Mouse (Mus musculus) left cerebral cortex, postnatal 36 days (tissue): ENCODE results near the gene Eaf1. TPM values are rescaled to one million over a fixed set of nuclear protein-coding genes. Genes with fewer than 3 reads are reported as not detected.

Experiments
- DNase-seq, 2 experiments: peaks; one replicate each; pipeline ENCODE4 v3.0.0; 2021 to 2022; ENCODE audit warnings: low spot score in 2 of 2, mixed read lengths in 1 of 2
- intact Hi-C: fragments of 180-260 bp; cut with DNase I; formaldehyde crosslinking; loops from one replicate; pipeline ENCODE4 v1.15.1; 2025
- total RNA-seq, 2 experiments: library from RNA; stranded (reverse); gene quantifications; 2 replicates each; pipeline ENCODE4 v1.2.3; 2021

Gene Eaf1
- total RNA-seq, 2 experiments from 2014 or later = 12.4 to 13.8 TPM

DNA sequence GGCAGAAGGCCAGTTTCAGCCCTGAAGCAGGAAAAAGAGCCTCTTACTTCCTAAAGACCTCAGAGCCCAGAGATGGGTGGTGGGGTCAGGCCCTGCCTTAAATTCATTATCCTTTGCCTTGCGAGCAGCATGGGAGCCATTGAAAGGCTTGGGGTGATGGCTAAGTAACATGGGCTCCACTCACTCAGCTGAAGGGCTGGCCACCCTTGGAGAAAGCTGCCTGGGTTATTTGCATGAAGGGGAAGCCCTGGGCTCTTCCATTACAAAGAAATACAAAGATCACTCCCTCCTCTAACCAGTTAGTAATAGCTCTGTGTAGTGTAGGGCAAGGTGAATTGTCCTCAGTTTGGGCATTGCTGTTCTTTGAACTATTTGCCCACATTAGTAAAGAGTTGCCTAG, 5.3 kb downstream of the Eaf1 start:
- no peak for DNase-seq
- intact Hi-C loops = loop anchor here (10.0 kb wide), 1 partner anchor 365 kb away; the partner anchor contains the start of gene Nt5dc2

DNA sequence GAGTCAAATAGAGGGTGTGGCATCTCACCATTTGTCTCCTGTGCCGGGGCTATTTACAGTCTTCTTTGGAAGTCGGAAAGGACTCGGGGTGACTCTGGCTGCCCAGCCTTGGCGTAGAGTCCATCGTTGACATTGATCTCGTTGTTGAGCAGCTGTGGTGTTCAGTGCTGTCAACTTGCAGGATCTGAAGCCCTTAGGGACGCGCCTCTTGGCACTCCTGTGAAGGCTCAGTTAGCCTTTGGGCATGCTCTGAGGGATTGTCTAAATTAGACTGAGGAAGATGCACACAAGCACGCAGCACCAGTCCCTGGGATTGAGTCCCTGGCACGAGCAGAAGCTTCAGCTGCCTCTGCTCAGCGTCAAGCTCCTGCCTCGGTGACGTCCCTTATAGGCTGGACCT, 9.2 kb downstream of the Eaf1 start:
- no peak for DNase-seq
- intact Hi-C loops = no loop called here

DNA sequence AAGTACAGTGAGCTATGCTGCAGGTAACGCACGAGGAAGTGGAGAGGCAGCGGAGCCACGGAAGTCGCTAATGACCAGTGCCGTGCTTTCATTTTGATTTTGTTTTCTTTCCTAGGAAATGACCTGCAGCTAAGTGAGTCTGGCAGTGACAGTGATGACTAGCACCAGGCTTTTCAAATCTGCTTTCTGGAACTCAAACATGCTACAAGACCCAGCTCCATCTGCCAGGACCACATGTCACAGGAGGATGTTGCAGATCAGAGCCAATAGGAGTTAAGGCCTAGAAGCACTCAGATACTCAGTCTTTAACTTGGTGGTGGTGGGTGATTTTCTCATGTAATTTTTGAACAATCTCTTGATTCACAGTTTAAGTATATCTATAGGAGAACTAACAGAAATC, 12.3 kb downstream of the Eaf1 start:
- intact Hi-C loops = no loop called here

DNA sequence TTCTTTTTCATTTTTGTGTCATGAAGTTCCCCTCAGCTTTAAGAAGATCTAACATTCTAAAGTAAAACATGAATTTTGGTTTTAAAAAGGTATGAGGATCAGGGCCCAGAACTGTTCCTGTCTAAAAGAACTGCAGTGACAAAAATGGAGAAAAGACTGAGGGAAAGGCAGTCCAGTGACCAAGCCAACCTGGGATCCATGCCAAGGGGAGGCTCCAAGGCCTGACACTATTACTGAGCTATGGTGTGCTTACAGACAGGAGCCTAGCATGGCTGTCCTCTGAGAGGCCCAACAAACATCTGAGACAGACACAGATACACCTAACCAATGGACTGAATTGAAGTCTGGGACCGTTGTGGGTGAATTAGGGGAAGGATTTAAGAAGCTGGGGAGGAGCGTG, 15.7 kb downstream of the Eaf1 start:
- intact Hi-C loops = no loop called here
- DNase-seq = no peak

More for the DNA sequence above, 12.3 kb downstream of the Eaf1 start:
- DNase-seq = no peak

DNA sequence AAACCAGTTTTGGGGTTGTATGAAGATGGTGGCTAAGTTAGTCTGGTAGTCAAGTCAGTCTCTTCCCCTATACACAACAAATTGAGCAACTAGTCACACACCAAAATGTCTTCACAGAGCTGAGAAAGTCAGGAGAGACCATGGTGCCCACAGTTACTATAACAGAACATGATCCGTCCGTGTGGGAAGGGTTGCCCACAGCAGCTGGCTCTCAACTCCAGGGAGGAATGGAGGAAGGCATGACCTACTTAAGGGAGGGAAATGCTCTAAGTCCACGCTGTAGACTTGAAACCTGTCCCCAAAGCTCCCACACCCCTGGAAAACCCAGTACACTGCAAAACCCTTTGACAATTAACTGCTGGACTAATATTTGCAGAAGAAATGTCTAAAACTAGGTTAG, 16.1 kb downstream of the Eaf1 start:
- no peak for DNase-seq
- intact Hi-C loops = no loop called here

DNA sequence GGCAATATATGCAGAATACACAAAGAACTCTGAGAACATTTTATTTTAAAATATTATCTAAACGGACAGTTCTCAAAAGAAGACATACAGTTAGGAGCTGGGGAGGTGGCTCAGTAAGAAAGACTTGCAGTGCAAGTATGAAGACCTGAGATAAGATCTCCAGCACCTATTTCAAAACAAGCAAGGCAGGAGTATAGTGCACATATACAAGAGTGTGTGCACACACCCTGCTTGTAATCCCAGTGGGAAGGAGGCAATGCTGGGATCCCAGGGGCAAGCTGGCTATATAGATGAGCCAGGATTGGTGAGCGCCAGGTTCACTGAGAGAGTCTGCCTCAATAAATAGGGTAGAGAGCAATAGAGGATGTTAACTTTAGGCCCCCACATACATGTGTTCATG, 21.7 kb downstream of the Eaf1 start:
- intact Hi-C loops = loop anchor here (5.0 kb wide), 1 partner anchor 86 kb away; no protein-coding TSS in a partner anchor
- no peak for DNase-seq

DNA sequence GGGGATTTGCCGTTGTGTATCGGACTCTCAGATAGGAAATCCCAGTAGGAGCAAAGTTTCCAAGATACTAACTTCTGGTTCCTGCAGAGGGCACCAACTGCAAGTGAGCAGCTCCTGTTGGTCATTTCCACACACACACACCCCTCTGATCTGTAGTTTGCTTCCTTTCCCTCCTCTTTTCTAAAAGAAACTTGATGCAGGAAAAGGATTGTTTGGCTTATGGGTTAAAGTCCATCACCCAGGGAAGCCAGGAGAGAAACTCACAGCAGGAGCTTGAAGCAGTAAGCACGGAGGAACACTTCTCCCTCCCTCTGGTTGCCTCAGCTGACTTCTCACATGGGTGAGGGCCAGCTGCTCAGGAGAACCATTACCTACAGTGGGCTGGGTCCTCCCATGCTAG, 25.0 kb downstream of the Eaf1 start:
- no peak for DNase-seq
- intact Hi-C loops = loop anchor here (5.0 kb wide), 1 partner anchor 83 kb away; no protein-coding TSS in a partner anchor

DNA sequence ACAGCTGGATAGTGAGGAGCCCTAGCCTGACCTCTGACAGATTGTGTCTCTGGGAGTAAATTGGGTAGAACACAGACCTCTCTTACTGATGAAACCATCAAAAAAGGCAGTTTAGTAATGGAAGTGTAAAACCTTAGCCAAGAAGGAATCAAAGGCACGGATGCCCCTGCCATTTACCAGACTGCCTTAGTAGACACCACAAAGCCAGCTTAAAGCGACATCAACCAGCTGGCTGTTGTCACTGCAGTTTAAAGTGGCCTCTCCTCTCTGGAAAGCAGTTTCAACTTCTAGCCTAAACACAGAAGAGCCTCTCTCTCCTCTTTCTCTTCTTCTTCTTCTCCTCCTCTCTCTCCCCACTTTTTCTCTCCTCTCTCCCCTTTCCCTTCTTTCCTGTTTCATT, 27.1 kb downstream of the Eaf1 start:
- DNase-seq = no peak
- intact Hi-C loops = loop anchor here (5.0 kb wide), 1 partner anchor 41 kb away; no protein-coding TSS in a partner anchor

DNA sequence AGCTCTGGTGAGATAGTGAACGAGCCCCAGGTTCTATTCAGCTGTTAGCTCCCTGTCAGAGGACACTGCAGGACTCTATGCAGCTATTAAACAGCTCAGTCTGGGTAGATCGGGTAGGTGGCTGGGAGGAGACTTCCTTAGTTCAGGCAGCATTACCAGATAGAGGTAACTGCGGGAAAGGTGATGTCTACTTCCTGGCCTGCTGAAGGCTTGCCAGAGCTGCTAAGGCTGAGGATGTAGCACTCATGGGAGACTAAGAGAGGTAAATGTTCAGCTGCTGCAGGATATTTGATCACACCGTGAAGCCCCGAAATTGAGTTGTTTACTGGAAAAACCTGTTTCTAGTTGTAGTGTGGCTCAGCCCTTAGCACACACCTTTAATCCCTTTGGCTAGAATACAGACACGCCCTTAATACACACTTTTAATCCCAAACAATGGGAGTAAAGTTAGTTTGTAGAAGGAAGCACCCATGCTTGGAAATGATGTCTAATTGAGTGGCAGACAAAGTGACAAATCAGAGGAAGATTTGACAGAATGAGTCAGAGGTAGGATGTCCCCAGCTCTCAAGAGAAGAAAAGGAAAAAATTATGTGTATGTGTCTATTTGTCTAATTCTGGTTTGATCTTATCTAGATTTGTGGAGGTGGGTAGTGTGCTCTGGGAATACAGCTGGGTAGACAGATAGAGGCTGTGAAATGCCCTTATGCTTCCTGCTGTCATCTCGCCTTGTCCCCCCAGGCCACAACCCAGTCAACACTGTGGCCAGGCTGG, 31.0 kb downstream of the Eaf1 start:
- DNase-seq = no peak
- intact Hi-C loops = no loop called here

DNA sequence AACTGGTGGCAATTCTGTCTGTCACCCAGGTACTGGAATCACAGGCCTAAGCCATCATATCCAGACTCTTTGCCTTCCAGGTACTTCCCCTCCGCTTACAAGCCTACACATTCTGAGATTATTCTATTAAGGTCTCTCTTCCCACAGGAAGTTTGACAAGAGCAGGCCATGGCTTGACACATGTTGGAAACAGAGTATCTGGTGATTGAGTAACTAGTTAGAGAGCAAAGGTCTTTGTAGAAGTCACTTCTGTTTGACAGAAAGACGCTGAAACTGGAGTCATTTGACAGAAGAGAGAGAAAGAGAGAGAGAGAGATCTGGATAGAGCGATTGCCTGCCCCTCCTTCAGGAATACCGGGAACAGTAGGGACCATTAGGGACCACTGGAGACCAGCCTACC, 36.6 kb downstream of the Eaf1 start:
- intact Hi-C loops = no loop called here
- DNase-seq = no peak

DNA sequence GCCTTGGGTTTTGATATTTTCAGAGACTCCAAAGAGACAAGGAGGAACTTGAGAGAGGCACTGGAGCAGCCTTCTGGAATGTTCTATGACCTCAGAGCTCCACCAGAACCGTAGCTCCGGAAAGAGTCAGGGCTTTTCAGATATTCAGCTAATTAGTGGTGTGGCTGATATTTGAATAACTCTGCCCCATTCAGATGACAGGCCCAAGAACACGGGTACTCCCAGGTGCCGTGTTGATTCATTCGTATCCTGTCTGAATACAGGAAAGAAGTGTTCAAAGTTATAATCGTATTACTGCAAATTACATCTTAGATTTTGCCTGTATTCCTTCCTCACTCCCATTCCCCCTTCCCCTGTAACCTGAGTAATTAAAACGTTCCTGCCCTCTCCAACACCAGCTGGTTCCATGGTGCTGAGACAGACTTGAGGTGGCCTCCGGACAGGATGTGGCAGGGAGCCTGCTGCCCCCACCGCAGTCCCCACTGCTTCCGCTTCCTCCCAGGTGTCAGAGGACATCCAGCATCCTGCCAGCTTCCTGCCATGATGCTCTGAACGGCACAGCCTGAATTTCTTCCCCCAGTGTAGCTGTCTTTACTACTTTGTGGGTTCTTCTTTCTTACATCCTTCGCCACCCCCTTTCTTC, 37.4 kb downstream of the Eaf1 start:
- intact Hi-C loops = no loop called here
- DNase-seq = no peak

DNA sequence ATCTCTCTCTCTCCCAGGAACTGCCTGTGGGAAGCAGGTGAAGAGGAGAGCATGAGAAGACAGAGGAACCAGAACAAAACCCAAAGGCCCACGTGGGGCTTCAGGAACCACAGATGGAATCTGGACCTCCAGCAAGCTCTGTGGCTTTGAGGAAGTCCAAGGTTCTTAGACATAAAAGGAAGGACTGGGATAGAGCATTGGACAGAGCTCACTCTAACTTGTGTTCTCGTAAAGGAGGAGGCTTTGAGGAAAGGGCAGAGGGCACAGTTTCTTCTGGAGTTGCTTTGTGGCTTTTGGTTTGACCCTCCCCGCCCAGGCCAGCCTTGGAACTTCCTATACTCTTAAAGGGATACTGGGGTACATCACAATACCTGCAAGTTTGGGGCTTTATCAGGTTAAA, 38.5 kb downstream of the Eaf1 start:
- DNase-seq = no peak
- intact Hi-C loops = no loop called here

DNA sequence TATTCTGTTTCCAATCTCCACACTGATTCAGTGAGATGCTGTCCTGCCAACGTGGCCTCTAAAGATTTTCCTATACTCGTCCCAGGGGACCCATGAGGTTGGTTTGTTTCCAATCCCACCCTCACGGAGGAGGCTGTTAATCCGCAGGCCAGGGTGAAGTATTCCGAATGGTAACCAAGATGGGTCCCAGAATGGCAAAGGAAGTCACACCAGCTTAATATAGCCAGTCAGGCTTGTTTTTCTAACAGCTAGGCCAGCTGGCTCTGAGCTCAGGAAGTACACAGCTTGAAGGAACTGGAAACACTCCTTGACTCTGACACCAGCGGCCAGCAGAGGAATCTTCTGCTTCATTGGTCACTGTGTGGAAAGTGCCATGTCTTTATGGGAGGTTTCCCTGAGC, 43.1 kb downstream of the Eaf1 start:
- DNase-seq = no peak

DNA sequence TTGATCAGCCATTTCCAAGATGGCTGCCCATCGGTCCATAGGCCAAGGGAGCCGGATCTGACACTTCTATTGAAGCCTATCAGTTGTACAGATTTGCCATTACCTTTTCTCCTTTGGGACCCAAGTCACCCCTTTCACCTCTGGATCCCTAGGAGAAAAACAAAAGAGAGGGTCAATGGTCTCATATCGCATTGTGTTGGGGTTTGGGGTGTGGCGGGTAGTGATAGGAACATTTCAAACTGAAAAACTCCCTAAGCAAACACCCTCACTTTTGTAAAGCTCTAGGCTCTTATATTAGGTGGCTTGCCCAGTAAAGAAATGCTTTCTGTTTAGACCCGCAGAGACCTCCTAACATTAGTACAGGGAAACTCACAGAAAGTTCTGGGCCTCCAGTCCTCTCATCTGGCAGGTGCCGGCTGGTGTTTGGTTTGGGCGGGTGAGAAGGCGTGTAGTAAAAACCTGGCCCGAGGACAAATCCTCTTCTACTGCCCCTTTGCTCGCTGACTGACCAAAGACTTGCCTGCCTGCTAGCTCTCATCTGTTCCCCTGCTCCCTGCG, 49.8 kb downstream of the Eaf1 start:
- DNase-seq = no peak
- intact Hi-C loops = no loop called here

More for the DNA sequence above, 43.1 kb downstream of the Eaf1 start:
- intact Hi-C loops = no loop called here

DNA sequence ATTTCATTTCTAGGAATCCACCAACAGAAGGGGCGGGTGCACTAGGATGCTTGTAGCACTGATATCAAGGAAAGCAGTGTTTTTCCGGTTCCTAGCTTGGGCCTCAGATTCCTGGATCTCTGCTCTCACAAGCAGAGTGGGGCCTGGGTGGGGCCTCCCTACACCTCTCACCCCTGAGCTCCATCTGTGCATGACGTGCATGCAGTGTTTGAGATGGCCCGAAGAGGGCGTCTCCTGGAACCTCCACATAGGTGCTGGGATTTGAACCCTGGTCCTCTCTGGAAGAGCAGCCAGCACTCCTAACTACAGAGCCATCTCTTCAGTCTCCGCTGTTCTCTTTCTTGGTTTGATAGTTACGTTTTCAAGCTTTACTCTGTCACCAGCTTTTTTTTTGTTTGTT, 60.8 kb downstream of the Eaf1 start:
- intact Hi-C loops = no loop called here
- DNase-seq = no peak

DNA sequence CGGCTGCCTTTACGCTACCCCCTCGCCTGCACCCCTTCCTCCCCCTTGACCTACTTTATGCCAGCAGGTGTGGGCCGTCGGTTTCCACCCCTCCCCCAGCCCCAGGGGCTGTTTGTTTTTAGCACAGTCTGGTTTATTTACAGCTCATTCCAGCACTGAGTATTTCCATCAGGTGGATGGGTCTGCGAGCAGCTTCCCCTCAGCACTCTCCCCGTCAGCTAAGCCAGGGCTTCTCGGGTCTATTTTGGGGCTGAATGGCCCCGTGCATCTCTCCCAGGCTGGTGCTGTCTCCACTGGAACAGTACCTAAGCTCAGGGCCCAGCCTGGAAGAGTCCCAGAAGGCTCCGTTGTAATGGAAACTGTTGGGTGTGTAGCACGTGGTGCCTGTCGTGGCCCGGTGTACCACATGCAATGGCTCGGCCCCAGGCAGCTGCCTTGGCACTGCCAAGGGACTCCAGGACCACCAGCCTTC, 61.8 kb downstream of the Eaf1 start:
- intact Hi-C loops = no loop called here

DNA sequence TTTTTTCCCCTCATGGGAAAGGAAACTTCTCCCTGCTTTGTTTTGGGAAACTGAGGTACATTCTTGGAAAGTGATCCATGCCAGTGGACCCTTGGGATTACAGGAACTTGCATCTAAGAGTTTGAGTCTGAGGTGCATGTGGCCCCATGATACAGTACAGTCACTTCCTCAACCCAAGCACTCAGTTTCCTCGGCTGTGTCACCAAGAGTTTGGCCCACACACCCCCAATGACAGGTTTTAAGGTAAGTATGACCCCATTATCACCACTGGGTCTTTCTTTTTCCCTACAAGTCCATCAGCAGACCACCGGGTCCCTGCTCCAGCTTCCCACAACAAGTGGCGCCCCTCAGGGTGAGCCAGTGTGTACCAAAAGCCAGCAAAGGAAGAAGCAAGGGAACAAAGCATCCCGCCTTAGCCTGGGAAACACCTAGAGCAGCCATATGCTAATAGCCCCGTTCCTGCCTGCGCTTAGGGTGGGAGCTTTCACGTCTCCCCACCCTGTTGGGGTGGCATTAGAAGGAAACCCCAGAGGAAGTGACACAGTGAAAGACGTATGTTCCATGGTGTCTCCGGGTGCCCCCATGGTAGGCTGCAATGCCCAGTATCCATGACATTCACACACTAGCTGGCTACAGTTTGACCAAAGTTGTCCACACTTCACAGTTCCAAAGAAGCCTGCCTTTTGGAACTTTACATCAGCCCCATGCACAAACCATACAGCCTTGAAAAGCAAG, 62.5 kb downstream of the Eaf1 start:
- intact Hi-C loops = no loop called here

More for the DNA sequence above, 61.8 kb downstream of the Eaf1 start:
- DNase-seq = no peak

DNA sequence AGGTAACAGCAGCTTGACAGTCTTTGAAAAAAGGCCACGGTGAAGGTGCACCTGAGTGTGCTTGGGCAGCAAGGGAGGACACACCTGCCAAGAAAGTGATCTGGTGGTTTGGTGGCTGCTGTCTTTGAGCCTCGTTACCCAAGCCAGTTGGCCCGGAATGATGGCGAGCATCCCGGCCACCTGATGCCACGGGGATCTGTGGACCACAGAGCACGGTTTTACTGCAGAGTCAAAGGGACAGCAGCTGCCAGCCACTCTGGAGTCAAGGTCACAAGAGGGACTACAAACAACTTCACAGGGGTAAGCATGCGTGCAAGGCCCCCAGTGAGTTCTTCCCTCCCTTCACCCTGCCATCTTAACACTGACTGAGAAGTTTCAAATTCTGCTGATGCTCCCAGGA, 63.1 kb downstream of the Eaf1 start:
- no peak for DNase-seq
- intact Hi-C loops = no loop called here

More for the DNA sequence above, 62.5 kb downstream of the Eaf1 start:
- DNase-seq = no peak

DNA sequence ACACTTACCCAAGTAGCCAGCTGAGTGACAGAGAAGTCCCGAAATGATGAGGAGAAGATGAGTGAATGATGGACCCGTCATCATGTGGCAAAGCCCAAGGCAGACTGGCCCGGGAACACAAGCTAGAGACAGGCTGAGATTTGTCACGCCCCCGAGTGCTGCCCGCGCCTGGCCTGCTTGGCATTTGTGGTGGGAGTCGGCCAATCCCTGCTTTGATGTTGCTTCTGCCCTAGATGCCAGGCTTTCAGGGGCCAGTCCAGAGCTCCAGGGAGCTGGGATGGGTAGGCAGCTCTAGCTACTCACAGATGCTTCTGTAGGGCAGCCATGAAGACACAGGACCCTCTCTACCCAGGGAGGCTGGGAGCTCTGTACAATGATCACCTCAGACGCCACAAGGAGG, 63.6 kb downstream of the Eaf1 start:
- DNase-seq = no peak
- intact Hi-C loops = no loop called here

DNA sequence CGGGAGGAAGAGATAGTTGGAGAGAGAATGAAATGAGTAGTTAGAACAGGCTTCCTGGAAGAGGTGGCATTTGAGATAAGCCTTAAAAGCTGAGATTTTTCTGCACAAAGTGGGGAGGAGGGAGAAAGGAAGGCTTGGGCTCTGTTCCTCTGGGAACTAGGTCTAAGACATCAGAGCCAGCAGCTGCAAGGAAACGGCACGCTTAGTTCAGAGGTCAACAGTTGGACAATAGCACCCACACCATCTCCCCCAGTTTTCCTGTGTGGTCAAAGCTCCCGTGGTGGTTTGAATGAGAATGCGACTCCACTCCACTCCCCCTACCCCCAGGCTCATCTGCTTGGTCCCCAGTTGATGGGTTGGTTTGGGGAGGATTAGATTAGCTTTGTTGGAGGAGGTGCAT, 65.0 kb downstream of the Eaf1 start:
- intact Hi-C loops = no loop called here

More for the DNA sequence above, 65.0 kb downstream of the Eaf1 start:
- no peak for DNase-seq
